Mouse (Mus musculus) kidney, adult 2 months (tissue): ENCODE results near the gene Dnah8.

ENCODE experiments used
- CTCF ChIP-seq: fragments of 200-500 bp; conservative IDR thresholded peaks from 2 replicates; pipeline ENCODE4 v1.5.1; 2011; ENCODE audit warnings: low read depth, mild to moderate bottlenecking, control low read depth, low read length, moderate library complexity, mixed read lengths; ENCODE audit not compliant: insufficient read depth, insufficient read length
- POLR2A ChIP-seq: fragments of 200-500 bp; IDR thresholded peaks from one replicate; pipeline ENCODE4 v1.6.1; 2011; ENCODE audit warnings: low read depth, low read length, control low read depth

- TF ChIP-seq POLR2A: no peak
- no peak for TF ChIP-seq CTCF
Observed at GRCm38 (mm10) chr17:30583258-30584001, 40.7 kb upstream of the Dnah8 start.
